Mouse (Mus musculus): ENCODE data around the gene Bmp6.

Gene Bmp6

DNA sequence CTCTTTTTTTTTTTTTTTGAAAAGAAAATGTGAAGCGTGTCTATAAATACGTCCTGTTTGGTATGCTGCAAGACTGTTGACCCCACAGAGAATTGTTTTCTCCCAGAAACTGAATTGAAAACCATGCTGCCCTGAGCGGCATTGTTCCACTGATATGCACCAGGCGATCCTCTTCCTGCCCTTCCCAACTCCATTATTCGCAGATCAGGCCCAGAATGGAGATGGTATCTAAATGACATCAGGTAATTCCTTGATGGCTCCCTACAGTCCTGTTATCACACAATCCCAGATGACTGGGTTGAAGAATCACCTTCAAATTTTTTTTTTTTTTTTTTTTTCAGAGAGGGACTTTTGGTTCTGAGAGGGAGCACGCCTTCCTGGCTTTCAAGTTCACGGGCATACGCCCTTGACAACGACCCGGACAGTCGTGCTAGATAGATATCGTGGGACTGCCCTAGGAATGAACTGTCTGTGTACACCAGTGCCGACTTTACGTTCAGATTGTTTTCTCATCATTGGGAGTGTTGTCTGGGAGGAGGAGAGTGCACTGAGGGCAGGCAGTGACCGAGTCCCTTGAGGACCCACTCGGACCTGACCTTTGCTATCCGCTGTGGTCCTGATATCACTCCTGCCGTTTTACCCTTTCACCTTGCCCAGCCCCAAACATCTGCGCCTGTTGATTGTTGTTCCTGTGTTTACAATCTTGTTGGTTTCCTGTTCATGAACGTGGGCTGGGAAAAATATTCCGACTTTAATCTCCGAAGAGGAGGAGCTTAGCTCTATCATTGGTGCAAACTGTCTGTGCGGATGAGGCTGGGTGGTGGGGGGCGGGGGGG, 8.7 kb downstream of the Bmp6 start:
- DNase-seq (ENCODE audit: low read depth, low spot score), result no peak

DNA sequence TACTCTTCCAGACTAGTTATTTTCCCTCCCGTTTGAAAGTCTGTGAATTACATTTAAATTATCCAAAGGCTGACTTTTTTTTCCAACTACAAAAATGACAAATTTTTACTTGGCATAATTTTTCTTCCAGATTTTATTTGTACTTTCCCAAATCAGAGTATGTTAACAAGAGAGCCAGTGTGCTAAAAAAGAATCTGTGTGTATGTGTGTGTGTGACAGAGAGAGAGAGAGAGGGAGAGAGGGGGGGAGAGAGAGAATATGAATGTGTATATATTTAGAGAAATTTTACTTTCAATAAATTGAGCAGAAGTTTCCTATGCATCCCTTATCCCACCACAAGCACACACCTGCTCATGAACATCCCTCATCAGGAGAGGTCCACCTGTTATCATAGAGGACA, 9.4 kb downstream of the Bmp6 start:
- DNase-seq (ENCODE audit: low read depth, low spot score), result no peak

DNA sequence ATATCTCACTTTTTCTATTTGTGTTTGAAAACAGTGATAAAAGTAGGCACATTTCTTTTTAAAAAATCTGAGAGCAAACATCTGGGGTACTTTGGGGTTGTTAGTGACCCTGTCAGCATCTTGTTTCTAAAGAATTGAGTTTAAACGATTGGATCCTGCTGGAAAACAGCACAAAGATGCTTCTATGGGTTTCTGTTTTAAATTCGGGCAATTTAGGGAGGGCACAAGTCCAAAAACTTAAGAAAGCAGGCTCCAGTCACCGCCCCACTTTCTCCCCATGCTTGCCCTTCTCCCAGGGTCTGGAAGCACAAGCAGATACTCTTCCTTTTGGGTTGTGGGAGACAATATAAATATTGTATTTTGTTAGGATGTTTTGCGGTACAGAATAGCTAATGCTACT, 14.1 kb downstream of the Bmp6 start:
- DNase-seq (ENCODE audit: low read depth, low spot score), result no peak

DNA sequence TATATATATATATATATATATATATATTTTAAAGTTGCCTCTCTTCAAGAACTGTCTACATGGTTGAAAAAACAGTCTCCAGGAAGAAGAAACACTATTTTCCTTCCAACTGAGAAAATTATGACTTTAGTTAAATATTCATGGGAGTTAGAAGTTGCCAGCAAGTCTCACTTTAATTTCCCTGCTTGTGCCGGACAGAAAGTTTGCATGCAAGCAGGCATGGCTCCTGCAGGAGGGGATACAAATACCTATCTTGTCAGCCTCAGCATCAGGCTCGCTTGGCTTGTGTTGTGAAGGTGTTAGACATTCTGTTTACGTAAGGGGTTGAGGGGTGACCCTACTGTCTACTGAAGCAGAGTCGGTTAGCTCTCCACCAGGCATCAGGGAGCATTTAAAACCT, 17.8 kb downstream of the Bmp6 start:
- DNase-seq (ENCODE audit: low read depth, low spot score), result no peak

DNA sequence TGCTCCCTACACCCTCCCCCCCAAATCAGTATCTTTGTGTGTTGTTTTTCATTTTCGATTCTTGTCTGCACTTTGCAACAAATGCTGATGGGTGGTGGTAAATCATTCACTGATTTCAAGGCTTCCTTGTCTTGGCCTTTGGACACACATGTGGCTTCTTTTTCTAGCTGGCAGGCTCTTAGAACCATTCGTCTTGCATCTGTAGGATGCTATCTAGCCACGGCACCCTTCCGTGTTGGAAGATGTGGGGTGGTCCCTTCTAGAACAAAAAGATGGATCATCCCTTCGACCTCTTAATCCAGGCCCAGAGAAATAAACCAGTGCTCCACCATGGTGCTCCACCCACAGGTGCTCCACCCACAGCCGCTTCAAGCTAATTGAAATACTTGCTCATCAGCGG, 19.0 kb downstream of the Bmp6 start:
- no peak for DNase-seq (ENCODE audit: low read depth, low spot score)

DNA sequence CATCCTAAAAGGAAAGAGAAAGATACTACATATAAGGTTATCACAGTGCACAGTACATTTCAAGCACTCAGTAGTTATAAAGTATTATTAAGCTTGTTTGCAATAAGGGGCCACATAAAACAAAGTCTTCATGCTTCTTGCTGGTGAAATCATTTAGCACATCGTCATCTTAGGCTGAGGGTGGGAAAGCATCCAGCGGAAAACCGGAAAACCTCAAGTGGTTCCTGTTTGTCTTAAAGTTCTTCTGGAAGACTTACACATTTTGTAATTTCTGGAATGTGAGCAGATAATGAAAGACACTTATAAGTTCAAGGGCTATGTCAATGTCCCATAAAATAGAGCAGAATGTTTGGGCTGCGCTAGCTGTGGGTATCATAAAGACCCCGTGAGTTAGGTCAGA, 24.7 kb downstream of the Bmp6 start:
- DNase-seq (ENCODE audit: low read depth, low spot score), result no peak

DNA sequence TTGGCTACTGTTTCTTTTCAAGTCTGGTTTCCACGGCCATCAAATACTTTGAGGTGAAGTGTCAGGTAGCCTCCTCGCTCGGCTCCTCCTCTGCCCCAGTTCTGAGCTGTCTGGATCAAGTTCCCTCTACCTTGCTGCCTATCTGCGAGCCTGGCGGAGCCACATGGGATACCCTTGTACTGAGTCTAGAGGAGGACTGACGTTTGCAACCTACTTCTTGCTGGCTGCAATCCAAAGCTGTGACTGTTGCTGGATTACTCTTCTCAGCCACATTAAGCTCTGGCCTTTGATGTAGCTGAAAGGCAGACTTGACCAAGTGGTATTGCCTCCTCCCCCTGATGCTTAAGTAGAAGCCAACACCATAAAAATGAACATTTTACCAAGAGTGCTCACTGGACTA, 31.2 kb downstream of the Bmp6 start:
- DNase-seq (ENCODE audit: low read depth, low spot score), result no peak

DNA sequence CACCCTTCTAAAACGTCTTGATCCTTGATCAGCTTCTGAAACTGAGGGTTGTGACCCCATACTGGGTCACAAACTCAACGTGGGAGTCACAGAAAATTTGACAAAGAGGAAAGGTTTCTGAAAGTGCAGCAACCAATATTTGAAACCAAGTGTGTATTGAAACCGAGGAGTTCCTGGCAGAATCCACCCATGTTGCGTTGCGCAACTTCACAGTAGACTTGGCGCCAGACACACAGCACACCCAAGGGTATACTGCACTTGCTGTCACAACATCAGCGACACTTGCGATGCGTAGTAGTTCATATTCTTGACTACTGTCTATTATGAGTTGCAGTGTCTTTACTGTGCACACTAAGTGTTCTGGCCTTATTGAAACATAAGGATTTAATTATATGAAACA, 32.4 kb downstream of the Bmp6 start:
- DNase-seq (ENCODE audit: low read depth, low spot score), result no peak

DNA sequence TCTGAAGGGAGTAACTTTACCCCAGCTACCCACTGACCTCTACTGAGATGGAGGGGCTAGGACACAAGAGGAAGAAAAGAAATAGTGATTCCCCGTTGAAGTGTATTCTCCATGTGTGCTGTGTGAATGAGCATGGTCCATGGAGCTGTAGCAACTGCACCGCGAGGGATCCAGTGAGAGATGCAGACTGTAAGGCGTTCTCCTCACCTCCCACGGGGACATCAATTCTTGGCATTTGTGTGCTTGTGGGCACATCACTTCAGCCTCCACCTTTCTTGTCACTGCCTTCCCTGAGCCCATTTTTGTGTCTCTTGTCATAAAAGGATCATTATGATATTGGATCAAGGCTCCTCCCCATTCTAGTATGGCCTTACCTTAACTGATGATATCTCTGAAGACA, 34.9 kb downstream of the Bmp6 start:
- no peak for DNase-seq (ENCODE audit: low read depth, low spot score)

DNA sequence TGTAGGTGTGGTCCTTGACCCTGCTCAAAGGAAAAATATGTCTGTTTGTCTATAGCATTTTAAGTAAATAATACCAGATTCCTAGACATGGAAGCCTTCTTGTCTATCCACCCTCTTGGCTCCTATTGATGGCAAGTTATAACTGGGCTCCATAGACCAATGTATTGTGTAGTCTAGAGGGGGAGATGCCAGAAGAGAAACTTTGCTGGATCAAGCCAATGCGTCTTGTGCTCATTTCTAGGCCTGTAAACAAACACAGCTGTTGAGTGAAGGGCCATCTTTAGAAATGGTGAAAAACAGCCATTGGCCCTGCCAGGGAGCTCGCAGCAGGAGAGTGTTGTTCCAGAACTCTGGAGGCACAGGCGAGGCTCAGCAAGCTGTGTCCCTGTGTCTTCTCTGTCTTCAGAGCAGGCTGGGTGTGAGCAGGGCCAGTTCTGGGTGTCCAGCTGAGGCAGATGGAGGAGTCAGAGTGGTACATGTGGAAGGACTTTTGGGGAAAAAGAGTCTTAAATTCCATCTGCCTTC, 41.2 kb downstream of the Bmp6 start:
- DNase-seq (ENCODE audit: low read depth, low spot score), result no peak

DNA sequence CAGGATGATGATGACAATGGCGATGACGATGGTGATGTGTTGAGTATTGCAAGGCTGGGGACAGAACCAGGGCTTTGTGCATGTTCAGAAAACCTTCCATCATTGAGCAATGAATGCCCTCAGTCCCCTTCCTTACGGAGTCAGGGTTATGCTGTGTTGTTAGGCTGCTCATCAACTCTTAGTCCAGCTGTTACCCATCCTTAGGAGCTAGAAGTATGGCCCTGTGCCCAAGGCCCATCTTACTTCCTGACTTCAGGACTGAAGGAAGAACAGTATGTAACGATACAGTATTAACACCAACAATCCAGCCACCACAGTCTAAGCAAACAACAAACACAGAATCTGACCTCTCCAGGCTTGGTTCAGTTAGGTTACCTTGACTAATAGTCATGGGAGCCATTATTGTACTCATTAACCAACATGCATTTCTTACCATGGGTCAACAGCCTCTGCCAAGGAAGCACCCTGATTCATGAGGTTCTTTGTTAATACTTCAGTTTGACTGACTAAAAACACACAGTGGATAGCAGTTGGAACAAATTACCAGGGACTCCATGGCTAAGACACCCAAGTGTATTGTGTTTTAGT, 42.6 kb downstream of the Bmp6 start:
- DNase-seq (ENCODE audit: low read depth, low spot score), result no peak

DNA sequence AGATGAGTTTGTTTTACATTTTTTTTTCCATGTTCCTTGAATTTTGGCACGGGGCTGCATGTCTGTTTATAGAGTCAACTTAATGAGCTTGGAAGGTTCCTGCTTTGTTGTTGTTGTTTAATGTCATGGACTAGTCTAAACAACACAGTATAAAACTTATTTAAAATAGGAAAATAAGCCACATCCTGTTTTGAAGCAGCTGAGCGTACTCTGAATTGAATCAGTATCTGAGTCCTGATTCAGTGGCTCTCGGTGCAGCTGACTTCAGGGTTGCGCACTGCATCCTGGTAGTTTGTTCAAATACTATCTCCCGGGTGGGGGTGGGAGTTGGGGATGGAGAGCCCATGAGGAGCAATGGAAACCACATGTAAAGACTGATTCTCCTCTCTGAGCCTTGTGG, 48.5 kb downstream of the Bmp6 start:
- DNase-seq (ENCODE audit: low read depth, low spot score), result no peak

DNA sequence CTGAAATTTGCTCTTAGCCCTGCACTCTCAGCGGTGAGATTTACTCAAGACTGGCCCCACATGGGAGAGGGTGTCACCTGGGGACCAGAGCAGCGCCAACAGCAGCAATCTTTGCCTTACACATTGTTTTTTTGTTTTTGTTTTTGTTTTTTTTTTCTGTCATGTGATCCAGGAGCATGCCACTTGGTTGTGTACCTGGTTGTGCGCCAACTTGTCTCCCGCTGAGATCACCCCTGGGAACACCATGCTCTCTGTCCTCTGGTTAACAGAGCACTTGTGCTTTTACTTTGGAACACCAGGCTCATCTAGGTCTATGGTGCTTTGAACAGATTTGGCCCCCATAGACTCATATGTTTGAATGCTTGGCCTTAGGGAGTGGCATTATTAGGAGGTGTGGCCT, 50.1 kb downstream of the Bmp6 start:
- no peak for DNase-seq (ENCODE audit: low read depth, low spot score)

DNA sequence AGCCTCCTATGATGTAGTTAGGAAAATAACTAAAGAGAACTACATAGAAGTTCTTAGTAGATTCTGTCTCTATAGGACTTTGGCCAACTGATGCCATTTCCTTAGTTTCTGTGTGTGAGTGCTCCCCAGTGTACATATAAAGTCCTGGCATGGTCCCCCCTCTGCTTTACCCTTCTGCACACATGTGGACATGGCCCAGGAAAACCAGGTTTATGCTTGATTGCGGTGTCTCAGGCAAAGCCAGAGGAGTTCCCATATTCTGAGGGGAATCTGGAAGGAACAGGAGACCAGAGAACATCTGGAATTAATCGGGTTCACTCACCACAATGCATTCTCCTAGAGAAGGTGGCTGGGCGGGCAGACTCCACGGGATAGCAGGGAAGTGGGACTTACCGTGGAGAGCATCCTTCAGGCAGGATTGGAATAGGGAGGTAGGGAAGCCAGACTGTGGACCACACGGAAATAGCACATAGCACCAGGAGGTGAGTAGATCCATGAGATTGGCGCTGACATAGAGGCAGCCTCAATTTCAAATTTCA, 52.2 kb downstream of the Bmp6 start:
- DNase-seq (ENCODE audit: low read depth, low spot score), result peak; percentile 42

DNA sequence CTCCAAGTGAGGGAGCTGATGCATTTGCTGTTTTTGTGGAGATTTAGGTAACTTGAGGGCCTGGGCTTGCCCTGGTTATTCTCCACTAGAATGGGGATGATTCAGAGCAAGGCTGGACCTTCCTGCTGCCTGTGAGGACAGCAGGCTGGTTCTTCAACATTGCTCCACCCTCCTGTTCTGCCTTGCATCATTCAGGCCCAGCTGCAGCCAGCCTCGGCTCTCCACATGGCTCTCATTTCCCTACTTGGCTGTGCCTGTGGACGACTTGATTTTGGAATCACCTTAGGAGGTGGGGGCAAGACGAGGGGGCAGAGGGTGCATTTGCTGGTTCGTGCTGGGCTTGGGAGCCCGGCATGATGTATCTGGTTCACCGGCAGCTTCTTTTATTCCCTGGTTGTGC, 53.8 kb downstream of the Bmp6 start:
- DNase-seq (ENCODE audit: low read depth, low spot score), result no peak

DNA sequence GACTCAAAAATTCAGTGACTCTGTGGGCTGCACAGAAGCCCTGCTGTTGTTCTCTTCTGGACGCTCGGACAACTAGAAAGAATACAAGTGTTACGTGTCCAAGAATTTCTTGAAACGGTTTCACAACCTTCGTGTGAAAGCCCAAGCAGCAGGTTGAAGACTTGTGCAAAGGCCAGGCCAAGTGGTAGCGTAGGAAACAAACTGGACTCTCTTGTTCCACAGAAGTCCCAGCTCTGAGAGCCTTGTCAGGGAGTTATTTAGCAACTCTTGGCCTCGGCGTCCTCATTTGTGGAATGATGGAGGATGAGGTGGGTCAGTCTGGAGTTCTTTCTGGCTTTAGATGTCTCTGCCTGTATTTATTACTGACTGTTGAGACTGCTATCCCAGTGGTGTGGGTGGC, 55.8 kb downstream of the Bmp6 start:
- DNase-seq (ENCODE audit: low read depth, low spot score), result no peak

DNA sequence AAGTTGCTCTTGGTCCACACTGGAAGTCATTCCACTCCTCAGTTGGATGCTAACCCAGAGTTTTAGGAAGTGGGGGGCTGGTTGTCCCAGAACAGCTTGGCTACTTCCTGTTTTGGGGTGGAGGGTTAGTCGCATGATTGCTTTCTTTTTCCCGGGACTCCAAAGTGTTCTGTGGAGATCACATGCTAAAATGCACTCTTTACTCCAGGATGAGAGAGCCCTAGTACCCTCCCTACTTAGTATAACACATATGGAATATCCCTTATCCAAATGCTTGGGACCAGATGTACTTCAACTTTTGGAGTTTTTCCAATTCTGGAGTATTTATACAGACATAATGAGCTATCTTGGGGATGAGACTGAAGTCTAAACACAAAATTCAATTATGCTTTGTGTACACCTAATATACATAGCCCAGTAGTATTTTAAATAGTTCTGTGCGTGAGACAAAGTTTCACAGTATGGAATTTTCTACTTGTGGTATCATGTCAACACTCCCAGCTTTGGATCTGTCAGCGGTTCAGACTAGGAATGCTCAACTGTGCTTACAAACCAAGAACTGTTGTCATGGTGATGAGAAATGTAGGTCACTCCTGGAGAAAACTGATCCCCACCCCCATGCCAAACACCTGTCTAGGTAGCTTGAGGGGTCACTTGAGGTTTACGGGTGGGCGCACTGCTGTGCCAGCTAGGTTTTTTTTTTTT, 62.9 kb downstream of the Bmp6 start:
- peak; percentile 23 for DNase-seq (ENCODE audit: low read depth, low spot score)

DNA sequence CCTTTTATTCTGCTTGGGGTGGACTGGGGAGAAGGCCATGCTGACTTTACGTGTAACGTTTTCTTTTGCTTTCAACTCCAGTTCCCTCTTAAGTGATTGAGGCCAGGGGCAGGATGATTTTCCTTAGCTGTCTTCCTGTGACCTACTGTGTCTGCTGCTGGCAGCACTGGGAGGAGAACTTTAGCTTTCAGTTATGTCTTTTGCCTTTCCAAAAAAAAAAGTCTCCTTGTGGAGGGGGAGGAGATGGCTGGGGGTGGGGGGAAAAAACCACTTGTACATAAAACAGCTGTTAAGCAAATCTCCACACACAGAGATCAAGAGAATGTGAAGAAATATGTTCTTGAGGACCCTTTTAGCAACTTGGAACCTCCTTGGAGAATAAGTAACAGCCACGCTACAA, 63.7 kb downstream of the Bmp6 start:
- no peak for DNase-seq (ENCODE audit: low read depth, low spot score)

DNA sequence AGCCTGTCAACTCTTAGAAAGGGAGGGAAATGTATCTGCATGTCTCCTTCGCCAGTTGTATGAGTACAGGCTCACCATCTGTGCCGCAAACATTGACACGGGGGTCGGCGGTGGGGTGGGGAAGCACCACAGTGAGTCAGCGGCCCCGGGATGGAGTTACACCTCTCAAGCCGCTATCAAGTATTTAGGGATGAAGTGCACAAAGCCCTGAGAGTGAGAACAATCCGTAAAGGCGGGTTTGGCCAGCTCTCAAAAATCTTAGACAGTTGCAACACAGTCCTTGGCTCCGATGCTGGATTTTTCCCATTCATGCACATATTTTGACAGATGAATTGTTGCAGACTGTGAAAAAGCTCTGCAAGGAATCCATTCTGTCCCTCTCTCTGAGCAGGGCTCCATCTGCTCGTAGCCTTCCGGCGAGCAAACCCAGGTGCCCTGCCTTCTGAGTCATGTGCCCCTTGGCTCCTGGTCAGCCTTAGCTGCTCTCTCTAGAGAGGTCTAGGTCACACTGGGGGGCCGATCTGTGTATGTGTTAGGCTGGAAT, 65.5 kb downstream of the Bmp6 start:
- no peak for DNase-seq (ENCODE audit: low read depth, low spot score)

DNA sequence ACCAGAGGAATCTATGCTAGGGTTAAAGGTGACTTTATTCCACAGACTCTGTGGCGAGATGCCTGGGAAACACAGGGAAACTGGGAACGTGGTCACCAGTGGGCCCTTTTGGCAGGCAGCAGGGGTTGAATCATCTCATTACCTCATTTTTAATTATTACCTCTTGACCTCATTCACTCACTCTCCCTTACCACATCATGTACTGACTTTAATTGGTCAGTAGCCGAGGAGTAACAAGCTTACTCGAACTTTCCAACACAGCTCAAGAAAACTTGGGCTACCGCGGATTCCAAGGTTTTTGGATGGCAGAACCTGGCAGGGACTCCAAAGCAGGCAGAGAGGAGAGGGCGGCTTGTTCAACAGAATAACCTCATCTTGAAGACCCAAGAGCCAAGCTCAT, 74.9 kb downstream of the Bmp6 start:
- no peak for DNase-seq (ENCODE audit: low read depth, low spot score)

DNA sequence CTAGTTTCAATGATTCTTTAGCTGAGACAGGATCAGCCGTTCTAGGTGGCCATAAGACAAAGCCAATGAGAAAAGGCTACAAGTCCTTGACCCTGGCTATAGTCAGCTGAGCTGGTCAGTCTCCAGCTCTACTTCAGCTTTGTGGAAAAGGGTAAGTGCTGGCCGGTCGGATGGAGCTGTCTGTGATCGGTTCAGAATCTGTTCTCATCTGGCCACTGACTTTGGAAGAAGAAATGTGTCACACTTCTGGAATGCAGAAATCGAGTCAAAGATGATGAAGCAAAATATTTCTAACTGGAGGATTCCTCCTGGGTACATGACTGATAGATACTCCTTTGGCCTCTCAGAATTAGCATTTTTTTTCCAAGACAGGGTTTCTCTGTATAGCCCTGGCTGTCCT, 77.6 kb downstream of the Bmp6 start:
- no peak for DNase-seq (ENCODE audit: low read depth, low spot score)

DNA sequence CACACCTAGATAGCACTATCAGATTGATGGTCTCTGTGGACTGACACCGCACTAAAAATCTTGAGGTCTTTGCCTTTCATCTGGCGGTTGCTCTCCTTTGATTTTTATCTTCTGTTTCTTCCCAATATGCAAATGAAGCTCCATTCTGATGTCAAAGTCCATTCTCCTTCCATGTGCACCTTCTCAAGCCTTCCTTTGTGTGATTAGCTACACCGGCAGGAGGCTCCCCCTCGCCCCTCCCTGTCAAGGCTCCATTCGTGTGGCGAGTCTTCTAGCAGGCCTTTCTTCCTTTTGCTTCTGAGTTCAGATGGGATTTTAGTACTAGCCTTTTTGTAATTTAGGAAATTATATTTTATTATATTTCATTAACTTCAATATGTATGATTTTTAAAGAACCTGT, 80.4 kb downstream of the Bmp6 start:
- no peak for DNase-seq (ENCODE audit: low read depth, low spot score)

All from forelimb bud, embryonic 11.5 days (tissue).